Comparison of ENCODE assay signal across 14 mouse cellular contexts in the genomic region with DNA sequence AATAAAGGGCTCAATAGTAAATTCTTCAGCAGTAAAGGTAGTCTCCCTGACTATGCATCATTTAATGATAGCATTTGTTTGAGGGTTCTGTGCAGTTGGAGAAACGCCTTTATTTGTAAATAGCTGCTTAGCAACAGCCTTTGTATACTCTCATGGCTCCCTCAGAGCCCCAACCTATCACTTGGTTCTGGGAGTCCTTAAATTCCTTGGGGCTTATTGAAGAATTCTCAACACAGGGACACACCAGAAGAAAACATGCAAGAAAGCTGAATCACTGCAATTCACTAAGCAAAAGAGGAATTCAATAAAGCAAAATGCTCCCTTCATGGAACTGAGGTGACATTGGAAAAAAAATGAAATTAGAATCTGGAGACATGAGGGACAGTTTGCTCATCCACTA.
"Had no signal": no experiment of that assay in that cellular context is flagged by ENCODE, and none has a peak within 500 bp of the region (broad histone marks: within the 10 kb centered on the region; RNA-seq: fewer than 3 reads in every experiment).

No protein-coding gene starts in this region.

- H3K9ac ChIP-seq: liver, embryonic 13.5 days; neural tube, embryonic 13.5 days had no signal

- H3K9me3 ChIP-seq: liver, embryonic 13.5 days; neural tube, embryonic 13.5 days had no signal

- H3K4me2 ChIP-seq: liver, embryonic 13.5 days; midbrain, embryonic 11.5 days; neural tube, embryonic 13.5 days had no signal

- H3K4me1 ChIP-seq: liver, embryonic 13.5 days; neural tube, embryonic 13.5 days had no signal

- H3K36me3 ChIP-seq: liver, embryonic 13.5 days; neural tube, embryonic 13.5 days had no signal

- H3K27ac ChIP-seq: left cerebral cortex, adult 2 months; liver, embryonic 13.5 days; neural tube, embryonic 13.5 days had no signal

- H3K4me3 ChIP-seq: left cerebral cortex, adult 2 months; liver, embryonic 13.5 days; neural tube, embryonic 13.5 days had no signal

- DNase-seq: kidney, adult 2 months; kidney, postnatal 10 days; kidney, postnatal 36 days; layer of hippocampus, postnatal 36 days; liver, embryonic 13.5 days; lung, adult 2 months; lung, postnatal 14 days; lung, postnatal 4 days; midbrain, embryonic 14.5 days; thymus, adult 18-20 months; thymus, postnatal 4 days had no signal

- H3K27me3 ChIP-seq: liver, embryonic 13.5 days; neural tube, embryonic 13.5 days had no signal
